Comparison of ENCODE assay signal across 8 mouse cellular contexts in genomic region chr1:51477656-51478081, GRCm38 (mm10). TPM values are rescaled to one million over a fixed set of nuclear protein-coding genes. Genes with fewer than 3 reads are reported as not detected.
A peak's percentile ranks its signal among the peaks of the same experiment; 100 is the strongest.
DNase-seq lines count a peak whose midpoint lies in the region; ATAC-seq lines count a peak whose summit lies in the region.

No protein-coding gene starts in this region.

- no peaks in the 10 kb centered on the region for H3K9me3 ChIP-seq in erythroblast, embryonic 14.5 days (ENCODE audit: control insufficient read depth, low read length)
- H3K9me3 ChIP-seq in hindbrain, embryonic 10.5 days = no peaks in the 10 kb centered on the region
- H3K9me3 ChIP-seq in midbrain, embryonic 10.5 days (replicated peaks) = no peaks in the 10 kb centered on the region
- no peaks in the 10 kb centered on the region for H3K9me3 ChIP-seq in stomach, embryonic 16.5 days (replicated peaks; ENCODE audit: control insufficient read depth, low read length)

- H3K36me3 ChIP-seq in erythroblast, embryonic 14.5 days (ENCODE audit: control insufficient read depth) = no peaks in the 10 kb centered on the region
- H3K36me3 ChIP-seq in hindbrain, embryonic 10.5 days = no peaks in the 10 kb centered on the region
- H3K36me3 ChIP-seq in midbrain, embryonic 10.5 days = no peaks in the 10 kb centered on the region
- H3K36me3 ChIP-seq in stomach, embryonic 16.5 days (ENCODE audit: control insufficient read depth, insufficient read depth, low read length) = peaks cover 4% of the 10 kb centered on the region

- peak overlapping the region; percentile 89 for H3K27ac ChIP-seq in hindbrain, embryonic 10.5 days
- H3K27ac ChIP-seq in midbrain, embryonic 10.5 days (replicated peaks) = peak overlapping the region; percentile 86
- peak overlapping the region; percentile 90 for H3K27ac ChIP-seq in stomach, embryonic 16.5 days (ENCODE audit: low read length)

- H3K27me3 ChIP-seq in erythroblast, embryonic 14.5 days (ENCODE audit: control insufficient read depth) = peaks cover 12% of the 10 kb centered on the region
- no peaks in the 10 kb centered on the region for H3K27me3 ChIP-seq in hindbrain, embryonic 10.5 days (ENCODE audit: insufficient read depth, poor library complexity, severe bottlenecking)
- peaks cover 9% of the 10 kb centered on the region for H3K27me3 ChIP-seq in midbrain, embryonic 10.5 days (ENCODE audit: low read depth, poor library complexity, severe bottlenecking)
- H3K27me3 ChIP-seq in stomach, embryonic 16.5 days (ENCODE audit: control insufficient read depth, insufficient read depth, low read length) = no peaks in the 10 kb centered on the region

- H3K4me3 ChIP-seq in erythroblast, embryonic 14.5 days (replicated peaks) = peak overlapping the region; percentile 84
- H3K4me3 ChIP-seq in hindbrain, embryonic 10.5 days = peak overlapping the region; percentile 70
- peak overlapping the region; percentile 70 for H3K4me3 ChIP-seq in midbrain, embryonic 10.5 days
- H3K4me3 ChIP-seq in stomach, embryonic 16.5 days (replicated peaks; ENCODE audit: low read length) = peak overlapping the region; percentile 82

- peak overlapping the region; percentile 80 for H3K9ac ChIP-seq in stomach, embryonic 16.5 days (ENCODE audit: low read length)

- DNase-seq in adrenal gland, adult 18-20 months (ENCODE audit: low spot score in 2 of 2) = peak; percentile 41 to 44
- DNase-seq in adrenal gland, adult (ENCODE audit: inconsistent age in 2 of 2, low spot score in 1 of 2) = no peak
- peak; percentile 33 for DNase-seq in NIH3T3 (ENCODE audit: low read depth)
- DNase-seq in hindbrain, embryonic 10.5 days (ENCODE audit: low spot score) = no peak
- DNase-seq in left cerebral cortex, postnatal 36 days (ENCODE audit: low spot score in 2 of 2) = peak; percentile 23 to 30
- no peak for DNase-seq in midbrain, embryonic 10.5 days (ENCODE audit: low spot score)

- peak; percentile 11; the same call in 1 of the 2 replicates for ATAC-seq in stomach, embryonic 16.5 days (ENCODE audit: insufficient read depth, low FRiP score)

- peak overlapping the region; percentile 95 for H3K4me2 ChIP-seq in stomach, embryonic 16.5 days (ENCODE audit: low read depth, low read length)

- intact Hi-C loops in left cerebral cortex, postnatal 36 days (cut with DNase I) = loop anchor here (10.0 kb wide), 1 partner anchor 513 kb away; no protein-coding TSS in a partner anchor

- under 1% methylated on average over 25 of the region's 25 CpGs for WGBS in hindbrain, embryonic 10.5 days
- WGBS in midbrain, embryonic 10.5 days = under 1% methylated on average over 25 of the region's 25 CpGs
- under 1% methylated on average over 25 of the region's 25 CpGs for WGBS in stomach, embryonic 16.5 days

- H3K4me1 ChIP-seq in erythroblast, embryonic 14.5 days (ENCODE audit: control insufficient read depth) = peaks cover 30% of the 10 kb centered on the region
- H3K4me1 ChIP-seq in hindbrain, embryonic 10.5 days (replicated peaks) = peaks cover 11% of the 10 kb centered on the region
- H3K4me1 ChIP-seq in midbrain, embryonic 10.5 days = peaks cover 10% of the 10 kb centered on the region
- H3K4me1 ChIP-seq in stomach, embryonic 16.5 days (ENCODE audit: control insufficient read depth, insufficient read depth, low read length) = no peaks in the 10 kb centered on the region

RNA-seq across cellular contexts. Expression of gene Nabp1, which starts 0.6 kb away (rescaled TPM):
- total RNA-seq in adrenal gland, adult 18-20 months (2021) = 10 to 100 TPM; 36.3 to 44.6 TPM
- 0.02 and 0.10 TPM in 2 replicates for polyA plus RNA-seq in erythroblast, embryonic 14.5 days (2012)
- 6.2 and 10.2 TPM in 2 replicates for polyA plus RNA-seq in hindbrain, embryonic 10.5 days (2016; fragmentation: Nextera tagmentation; extraction: Ambion mirVana)
- total RNA-seq in left cerebral cortex, postnatal 36 days (2021) = 10 to 100 TPM; 14.9 to 17.7 TPM
- polyA plus RNA-seq in midbrain, embryonic 10.5 days (2016; fragmentation: Nextera tagmentation; extraction: Ambion mirVana) = 7.3 and 7.8 TPM in 2 replicates
- polyA plus RNA-seq in stomach, embryonic 16.5 days (2015; fragmentation: Nextera tagmentation; extraction: Ambion mirVana) = 23.0 and 24.3 TPM in 2 replicates

Comparison
In these comparisons a context has a peak if more than half of its experiments do, and no peak if none do; other contexts are left out.
1. DNase-seq: peak in adrenal gland, adult 18-20 months (2 of 2), NIH3T3 (single experiment) and left cerebral cortex, postnatal 36 days (2 of 2); none in adrenal gland, adult (0 of 2), hindbrain, embryonic 10.5 days (single experiment) and midbrain, embryonic 10.5 days (single experiment).
2. Peak in every context shown above with its lines, with median percentiles within 50 percentile points of each other: H3K4me3 ChIP-seq and H3K27ac ChIP-seq.